Mouse (Mus musculus): ENCODE results near the gene Ceacam9. TPM values are rescaled to one million over a fixed set of nuclear protein-coding genes. Genes with fewer than 3 reads are reported as not detected.

Gene Ceacam9
- polyA plus RNA-seq, 1 experiment from 2014 or later = not detected

Other genes with a start within 250 kb of the Ceacam9 start
- 0.42 and 0.61 TPM in 2 replicates for gene Npas1, start 244.2 kb upstream of the Ceacam9 start, polyA plus RNA-seq (2015; fragmentation: Nextera tagmentation; extraction: Ambion mirVana)
- 23.6 and 24.4 TPM in 2 replicates for gene Arhgap35, start 106.9 kb upstream of the Ceacam9 start, polyA plus RNA-seq (2015; fragmentation: Nextera tagmentation; extraction: Ambion mirVana)
- gene Ceacam15, start 46.2 kb upstream of the Ceacam9 start, polyA plus RNA-seq (2015; fragmentation: Nextera tagmentation; extraction: Ambion mirVana) = not detected in 2 replicates
- 272 and 278 TPM in 2 replicates for gene Ap2s1, start 16.5 kb downstream of the Ceacam9 start, polyA plus RNA-seq (2015; fragmentation: Nextera tagmentation; extraction: Ambion mirVana)
- 28.2 and 29.1 TPM in 2 replicates for gene Slc1a5, start 59.4 kb downstream of the Ceacam9 start, polyA plus RNA-seq (2015; fragmentation: Nextera tagmentation; extraction: Ambion mirVana)
- 122 and 124 TPM in 2 replicates for gene Strn4, start 94.0 kb downstream of the Ceacam9 start, polyA plus RNA-seq (2015; fragmentation: Nextera tagmentation; extraction: Ambion mirVana)
- 26.8 and 30.5 TPM in 2 replicates for gene Fkrp, start 94.8 kb downstream of the Ceacam9 start, polyA plus RNA-seq (2015; fragmentation: Nextera tagmentation; extraction: Ambion mirVana)
- gene Prkd2, start 121.0 kb downstream of the Ceacam9 start, polyA plus RNA-seq (2015; fragmentation: Nextera tagmentation; extraction: Ambion mirVana) = 20.5 and 20.8 TPM in 2 replicates
- 4.9 TPM in 2 replicates for gene Dact3, start 153.4 kb downstream of the Ceacam9 start, polyA plus RNA-seq (2015; fragmentation: Nextera tagmentation; extraction: Ambion mirVana)
- gene Gng8, start 169.9 kb downstream of the Ceacam9 start, polyA plus RNA-seq (2015; fragmentation: Nextera tagmentation; extraction: Ambion mirVana) = 19.9 and 32.0 TPM in 2 replicates
- gene Ptgir, start 184.6 kb downstream of the Ceacam9 start, polyA plus RNA-seq (2015; fragmentation: Nextera tagmentation; extraction: Ambion mirVana) = 1.2 TPM in 2 replicates
- 104 and 111 TPM in 2 replicates for gene Calm3, start 202.2 kb downstream of the Ceacam9 start, polyA plus RNA-seq (2015; fragmentation: Nextera tagmentation; extraction: Ambion mirVana)
- gene Pnmal2, start 222.8 kb downstream of the Ceacam9 start, polyA plus RNA-seq (2015; fragmentation: Nextera tagmentation; extraction: Ambion mirVana) = 10.5 and 10.9 TPM in 2 replicates
- gene Pnmal1, start 237.8 kb downstream of the Ceacam9 start, polyA plus RNA-seq (2015; fragmentation: Nextera tagmentation; extraction: Ambion mirVana) = 1.2 and 1.7 TPM in 2 replicates